Mouse (Mus musculus): Measurements from ENCODE around the gene Mrps30.
"Not testable (repeated sequence)": the region's sequence is repeated elsewhere in the genome, so short reads cannot be mapped to it uniquely, and the experiment has no call there.

Gene Mrps30

GRCm38 (mm10) chr13:118386511-118387447, at the start of gene Mrps30, which contains the start of gene B430218F22Rik:
Gene Mrps30, minus strand, starts transcription at chr13:118387252.
Gene B430218F22Rik, plus strand, starts transcription at chr13:118386630.
- DNase-seq (ENCODE audit: low spot score in 2 of 2), result peak; percentile 92 to 93

GRCm38 (mm10) chr13:118420847-118421246, 33.8 kb upstream of the Mrps30 start:
- no peak for DNase-seq (ENCODE audit: low spot score in 2 of 2)

- DNase-seq (ENCODE audit: low spot score in 2 of 2), result no peak
These were observed 33.4 kb upstream of the Mrps30 start for GRCm38 (mm10) chr13:118420408-118420807.

GRCm38 (mm10) chr13:118418163-118418562, 31.1 kb upstream of the Mrps30 start:
- no peak for DNase-seq (ENCODE audit: low spot score in 2 of 2)

GRCm38 (mm10) chr13:118411297-118411992, 24.4 kb upstream of the Mrps30 start:
- DNase-seq (ENCODE audit: low spot score in 2 of 2), result no peak

- no peak for DNase-seq (ENCODE audit: low spot score in 2 of 2)
These were observed 16.5 kb upstream of the Mrps30 start for GRCm38 (mm10) chr13:118403544-118403943.

- no peak for DNase-seq (ENCODE audit: low spot score in 2 of 2)
These were observed 13.3 kb upstream of the Mrps30 start for GRCm38 (mm10) chr13:118400340-118400739.

- no peak for DNase-seq (ENCODE audit: low spot score in 2 of 2)
These were observed 8.8 kb upstream of the Mrps30 start for GRCm38 (mm10) chr13:118395803-118396202.

- DNase-seq (ENCODE audit: low spot score in 2 of 2), result not testable (repeated sequence)
These were observed 373 bp upstream of the Mrps30 start for GRCm38 (mm10) chr13:118387448-118387801.

GRCm38 (mm10) chr13:118380381-118380780, 6.7 kb downstream of the Mrps30 start:
- DNase-seq (ENCODE audit: low spot score in 2 of 2), result no peak

- peak in 1 of 2 experiments; percentile 25 for DNase-seq (ENCODE audit: low spot score in 2 of 2)
These were observed 7.9 kb downstream of the Mrps30 start for GRCm38 (mm10) chr13:118379155-118379554.

- DNase-seq (ENCODE audit: low spot score in 2 of 2), result no peak
These were observed 14.2 kb downstream of the Mrps30 start for GRCm38 (mm10) chr13:118372871-118373270.

GRCm38 (mm10) chr13:118365774-118366173, 21.3 kb downstream of the Mrps30 start:
- no peak for DNase-seq (ENCODE audit: low spot score in 2 of 2)

GRCm38 (mm10) chr13:118363342-118363741, 23.7 kb downstream of the Mrps30 start:
- no peak for DNase-seq (ENCODE audit: low spot score in 2 of 2)

GRCm38 (mm10) chr13:118350870-118351269, 36.2 kb downstream of the Mrps30 start:
- no peak for DNase-seq (ENCODE audit: low spot score in 2 of 2)

- no peak for DNase-seq (ENCODE audit: low spot score in 2 of 2)
These were observed 36.8 kb downstream of the Mrps30 start for GRCm38 (mm10) chr13:118350257-118350656.
